Mouse (Mus musculus): ENCODE measurements at regions not wholly inside any gene's neighbourhood (a gene's known extent, or its start where the extent isn't known, plus 50 kb on each side); places are given as distances from the start of the nearest gene placed in this dataset.
A peak's percentile ranks its signal among the peaks of the same experiment; 100 is the strongest.

DNA sequence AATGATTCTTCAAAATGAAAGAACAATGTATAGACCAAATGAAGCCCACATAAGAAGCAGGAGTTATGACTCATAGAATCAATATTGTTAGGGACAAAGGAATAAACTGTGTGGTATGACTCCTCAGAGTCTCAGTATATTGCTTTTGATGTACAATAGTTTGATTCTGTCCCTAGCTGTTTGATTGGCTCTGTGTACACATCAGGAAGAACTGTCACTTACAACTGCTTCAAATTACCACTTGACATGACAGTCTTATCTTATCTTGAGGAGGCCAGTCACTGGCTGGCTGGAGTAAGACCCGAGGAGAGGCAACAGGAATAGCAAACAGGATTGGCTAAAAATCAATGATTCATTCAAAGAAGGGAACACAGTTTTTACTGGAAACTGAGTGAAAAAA lies 1333.5 kb upstream of the Gm38303 start:
- no peak for DNase-seq (ENCODE audit: low read depth, low spot score)
- no peak for TF ChIP-seq MAFK (IDR thresholded peaks at IDR 0.05; ENCODE audit: insufficient read depth, low read depth, low read length)
- no peak for TF ChIP-seq CHD2 (IDR thresholded peaks at IDR 0.05; ENCODE audit: low read depth, low read length)
- no peak for TF ChIP-seq ZC3H11A (IDR thresholded peaks at IDR 0.05; ENCODE audit: borderline replicate concordance, low read depth, low read length)
- TF ChIP-seq ZNF384 (IDR thresholded peaks at IDR 0.05; ENCODE audit: low read depth, low read length), result no peak
- TF ChIP-seq HCFC1 (IDR thresholded peaks at IDR 0.05; ENCODE audit: borderline replicate concordance, insufficient read depth, low read length), result no peak
- no peak overlapping the region for H3K27ac ChIP-seq (ENCODE audit: insufficient read depth, low read depth, low read length, poor library complexity, severe bottlenecking)

GRCm38 (mm10) chr3:11639329-11639728 lies 1303.8 kb upstream of the Gm38303 start:
- Histone ChIP-seq H3K27ac (ENCODE audit: insufficient read depth, low read depth, low read length, poor library complexity, severe bottlenecking) (no peak overlapping the region), H3K9me3 (ENCODE audit: control insufficient read depth, insufficient read depth, low read depth, low read length) (no peaks in the 10 kb centered on the region), H3K4me1 (ENCODE audit: control insufficient read depth in 2 of 2, insufficient read depth in 2 of 2, low read length in 2 of 2, poor library complexity in 1 of 2) (no peaks in the 10 kb centered on the region), H3K36me3 (ENCODE audit: control insufficient read depth, insufficient read depth, low read length, poor library complexity, severe bottlenecking) (no peaks in the 10 kb centered on the region), H3K9ac (ENCODE audit: insufficient read depth, low read depth, low read length, poor library complexity, severe bottlenecking) (no peak overlapping the region), H3K4me3 (ENCODE audit: insufficient read depth in 1 of 2, low read depth in 1 of 2, low read length in 2 of 2, poor library complexity in 1 of 2, severe bottlenecking in 1 of 2) (no peak overlapping the region)
- no peak for DNase-seq (ENCODE audit: low read depth, low spot score)
- TF ChIP-seq ZC3H11A (IDR thresholded peaks at IDR 0.05; ENCODE audit: borderline replicate concordance, low read depth, low read length), result no peak
- no peak for TF ChIP-seq HCFC1 (IDR thresholded peaks at IDR 0.05; ENCODE audit: borderline replicate concordance, insufficient read depth, low read length)
- TF ChIP-seq CHD2 (IDR thresholded peaks at IDR 0.05; ENCODE audit: low read depth, low read length), result no peak
- in situ Hi-C loops (cut with MboI; ENCODE audit: low sequenced_read_pairs in 2 of 2, unreplicated experiment in 2 of 2), result no loop called here

More for the DNA sequence above, 1333.5 kb upstream of the Gm38303 start:
- in situ Hi-C loops (cut with MboI; ENCODE audit: low sequenced_read_pairs in 2 of 2, unreplicated experiment in 2 of 2), result no loop called here
- Histone ChIP-seq H3K4me1 (ENCODE audit: control insufficient read depth in 2 of 2, insufficient read depth in 2 of 2, low read length in 2 of 2, poor library complexity in 1 of 2) (no peaks in the 10 kb centered on the region), H3K36me3 (ENCODE audit: control insufficient read depth, insufficient read depth, low read length, poor library complexity, severe bottlenecking) (no peaks in the 10 kb centered on the region), H3K4me3 (ENCODE audit: insufficient read depth in 1 of 2, low read depth in 1 of 2, low read length in 2 of 2, poor library complexity in 1 of 2, severe bottlenecking in 1 of 2) (no peak overlapping the region), H3K9me3 (ENCODE audit: control insufficient read depth, insufficient read depth, low read depth, low read length) (no peaks in the 10 kb centered on the region), H3K9ac (ENCODE audit: insufficient read depth, low read depth, low read length, poor library complexity, severe bottlenecking) (no peak overlapping the region)

- no peak for DNase-seq (ENCODE audit: low read depth, low spot score)
- Histone ChIP-seq H3K4me3 (ENCODE audit: insufficient read depth in 1 of 2, low read depth in 1 of 2, low read length in 2 of 2, poor library complexity in 1 of 2, severe bottlenecking in 1 of 2) (no peak overlapping the region), H3K27ac (ENCODE audit: insufficient read depth, low read depth, low read length, poor library complexity, severe bottlenecking) (no peak overlapping the region), H3K9ac (ENCODE audit: insufficient read depth, low read depth, low read length, poor library complexity, severe bottlenecking) (no peak overlapping the region), H3K36me3 (ENCODE audit: control insufficient read depth, insufficient read depth, low read length, poor library complexity, severe bottlenecking) (no peaks in the 10 kb centered on the region), H3K9me3 (ENCODE audit: control insufficient read depth, insufficient read depth, low read depth, low read length) (no peaks in the 10 kb centered on the region), H3K4me1 (ENCODE audit: control insufficient read depth in 2 of 2, insufficient read depth in 2 of 2, low read length in 2 of 2, poor library complexity in 1 of 2) (no peaks in the 10 kb centered on the region)
- in situ Hi-C loops (cut with MboI; ENCODE audit: low sequenced_read_pairs in 2 of 2, unreplicated experiment in 2 of 2), result no loop called here
- TF ChIP-seq HCFC1 (IDR thresholded peaks at IDR 0.05; ENCODE audit: borderline replicate concordance, insufficient read depth, low read length) (no peak), MAFK (IDR thresholded peaks at IDR 0.05; ENCODE audit: insufficient read depth, low read depth, low read length) (no peak), ZNF384 (IDR thresholded peaks at IDR 0.05; ENCODE audit: low read depth, low read length) (no peak), ZC3H11A (IDR thresholded peaks at IDR 0.05; ENCODE audit: borderline replicate concordance, low read depth, low read length) (no peak), CHD2 (IDR thresholded peaks at IDR 0.05; ENCODE audit: low read depth, low read length) (no peak)
These were observed 1266.0 kb upstream of the Gm38303 start for GRCm38 (mm10) chr3:11601496-11601895.

- H3K4me3 ChIP-seq (ENCODE audit: insufficient read depth in 1 of 2, low read depth in 1 of 2, low read length in 2 of 2, poor library complexity in 1 of 2, severe bottlenecking in 1 of 2), result no peak overlapping the region
- no peak overlapping the region for H3K27ac ChIP-seq (ENCODE audit: insufficient read depth, low read depth, low read length, poor library complexity, severe bottlenecking)
- H3K9me3 ChIP-seq (ENCODE audit: control insufficient read depth, insufficient read depth, low read depth, low read length), result no peaks in the 10 kb centered on the region
- peak; percentile 22 for DNase-seq (ENCODE audit: low read depth, low spot score)
- H3K9ac ChIP-seq (ENCODE audit: insufficient read depth, low read depth, low read length, poor library complexity, severe bottlenecking), result no peak overlapping the region
- H3K36me3 ChIP-seq (ENCODE audit: control insufficient read depth, insufficient read depth, low read length, poor library complexity, severe bottlenecking), result no peaks in the 10 kb centered on the region
- in situ Hi-C loops (cut with MboI; ENCODE audit: low sequenced_read_pairs in 2 of 2, unreplicated experiment in 2 of 2), result no loop called here
- H3K4me1 ChIP-seq (ENCODE audit: control insufficient read depth in 2 of 2, insufficient read depth in 2 of 2, low read length in 2 of 2, poor library complexity in 1 of 2), result peaks cover 0 to 1% of the 10 kb centered on the region in 2 experiments; a peak in 3 of 4 replicates
- TF ChIP-seq ZNF384 (IDR thresholded peaks at IDR 0.05; ENCODE audit: low read depth, low read length) (no peak), HCFC1 (IDR thresholded peaks at IDR 0.05; ENCODE audit: borderline replicate concordance, insufficient read depth, low read length) (no peak), MAFK (IDR thresholded peaks at IDR 0.05; ENCODE audit: insufficient read depth, low read depth, low read length) (no peak), CHD2 (IDR thresholded peaks at IDR 0.05; ENCODE audit: low read depth, low read length) (no peak), ZC3H11A (IDR thresholded peaks at IDR 0.05; ENCODE audit: borderline replicate concordance, low read depth, low read length) (no peak)
These were observed 1228.4 kb upstream of the Gm38303 start for GRCm38 (mm10) chr3:11563851-11564250.

GRCm38 (mm10) chr3:11562901-11563300 lies 1227.4 kb upstream of the Gm38303 start:
- H3K4me3 ChIP-seq (ENCODE audit: insufficient read depth in 1 of 2, low read depth in 1 of 2, low read length in 2 of 2, poor library complexity in 1 of 2, severe bottlenecking in 1 of 2), result no peak overlapping the region
- peaks cover 0 to 1% of the 10 kb centered on the region in 2 experiments; a peak in 3 of 4 replicates for H3K4me1 ChIP-seq (ENCODE audit: control insufficient read depth in 2 of 2, insufficient read depth in 2 of 2, low read length in 2 of 2, poor library complexity in 1 of 2)
- H3K27ac ChIP-seq (ENCODE audit: insufficient read depth, low read depth, low read length, poor library complexity, severe bottlenecking), result no peak overlapping the region
- peak; percentile 38 for DNase-seq (ENCODE audit: low read depth, low spot score)
- TF ChIP-seq ZC3H11A (IDR thresholded peaks at IDR 0.05; ENCODE audit: borderline replicate concordance, low read depth, low read length) (no peak), HCFC1 (IDR thresholded peaks at IDR 0.05; ENCODE audit: borderline replicate concordance, insufficient read depth, low read length) (no peak)
- in situ Hi-C loops (cut with MboI; ENCODE audit: low sequenced_read_pairs in 2 of 2, unreplicated experiment in 2 of 2), result no loop called here
- H3K9me3 ChIP-seq (ENCODE audit: control insufficient read depth, insufficient read depth, low read depth, low read length), result no peaks in the 10 kb centered on the region
- no peak overlapping the region for H3K9ac ChIP-seq (ENCODE audit: insufficient read depth, low read depth, low read length, poor library complexity, severe bottlenecking)
- H3K36me3 ChIP-seq (ENCODE audit: control insufficient read depth, insufficient read depth, low read length, poor library complexity, severe bottlenecking), result no peaks in the 10 kb centered on the region
